Mouse (Mus musculus) embryonic fibroblast, embryonic 13.5 days (primary cell): ENCODE results near the gene Ccdc149.

Experiments used
- CTCF ChIP-seq: IDR thresholded peaks from 2 replicates; pipeline ENCODE4 v1.5.1; 2011; ENCODE audit warnings: mild to moderate bottlenecking, control low read depth, low read length, moderate library complexity, borderline replicate concordance; ENCODE audit not compliant: insufficient read depth
- POLR2A ChIP-seq: IDR thresholded peaks from 2 replicates; pipeline ENCODE4 v1.6.1; 2011; ENCODE audit warnings: low read depth, mild to moderate bottlenecking, control low read depth, low read length, moderate library complexity

DNA sequence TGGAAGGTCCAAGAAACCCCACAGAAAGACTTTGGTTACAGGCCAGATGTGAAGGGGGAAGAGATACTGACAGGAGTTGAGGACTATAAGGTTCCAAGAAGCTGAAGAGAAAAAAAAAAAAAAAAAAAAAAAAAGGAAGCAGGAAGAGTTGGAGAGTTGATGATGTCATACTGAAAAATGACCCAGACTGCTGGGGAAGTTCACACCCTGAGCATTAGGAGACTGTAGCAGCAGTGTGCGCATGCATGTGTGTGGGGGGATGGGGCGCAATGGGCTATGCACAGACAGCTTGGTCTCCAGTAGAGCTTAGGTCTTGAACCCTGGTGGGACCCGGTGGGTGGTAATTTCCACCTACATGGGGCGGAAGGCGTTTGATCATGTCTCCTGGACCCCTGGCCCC lies 87.6 kb downstream of the Ccdc149 start:
- TF ChIP-seq POLR2A (no peak), CTCF (no peak)
